Mouse (Mus musculus) bone marrow, adult 2 months (tissue): ENCODE results near the gene Psmd12. TPM values are rescaled to one million over a fixed set of nuclear protein-coding genes. Genes with fewer than 3 reads are reported as not detected.

Source experiments
- H3K27ac ChIP-seq: fragments of 200-500 bp; 2 replicates; pipeline ENCODE4 v1.5.1; 2012; ENCODE audit warnings: low read depth, mild to moderate bottlenecking, control low read depth, inconsistent platforms, low read length; ENCODE audit not compliant: control insufficient read depth, poor library complexity, insufficient read depth
- H3K4me1 ChIP-seq: fragments of 200-500 bp; 2 replicates; pipeline ENCODE4 v1.6.1; 2011; ENCODE audit warnings: low read length; ENCODE audit not compliant: control insufficient read depth, insufficient read depth
- H3K4me3 ChIP-seq: fragments of 200-500 bp; replicated peaks from 2 replicates; pipeline ENCODE3; 2011; ENCODE audit warnings: mild to moderate bottlenecking, low read depth, low read length, control low read depth; ENCODE audit not compliant: control insufficient read depth
- CTCF ChIP-seq: fragments of 200-500 bp; IDR thresholded peaks from 2 replicates; pipeline ENCODE4 v1.5.1; 2011; ENCODE audit warnings: low read length, control low read depth; ENCODE audit not compliant: control insufficient read depth, insufficient read depth
- POLR2A ChIP-seq: fragments of 200-500 bp; IDR thresholded peaks from 2 replicates; pipeline ENCODE4 v1.6.1; 2011; ENCODE audit warnings: low read depth, mild to moderate bottlenecking, control low read depth, low read length, borderline replicate concordance; ENCODE audit not compliant: control insufficient read depth
- WGBS: fragments of 180-500 bp; shearing (Covaris S2); methylation state at CpG from one replicate; pipeline ENCODE4 v1.1.7; 2018; 5-methylcytosine and 5-hydroxymethylcytosine counted together
- polyA plus RNA-seq: library from polyadenylated mRNA; stranded (reverse); fragments of >200 nt; gene quantifications from 2 replicates; pipeline ENCODE4 v1.2.4, GENCODE M21; 2011; ENCODE audit warnings: low replicate concordance; ENCODE audit not compliant: missing spikeins, insufficient read depth, insufficient read length

Psmd12 gene
- 34.4 and 61.0 TPM in 2 replicates for polyA plus RNA-seq

DNA sequence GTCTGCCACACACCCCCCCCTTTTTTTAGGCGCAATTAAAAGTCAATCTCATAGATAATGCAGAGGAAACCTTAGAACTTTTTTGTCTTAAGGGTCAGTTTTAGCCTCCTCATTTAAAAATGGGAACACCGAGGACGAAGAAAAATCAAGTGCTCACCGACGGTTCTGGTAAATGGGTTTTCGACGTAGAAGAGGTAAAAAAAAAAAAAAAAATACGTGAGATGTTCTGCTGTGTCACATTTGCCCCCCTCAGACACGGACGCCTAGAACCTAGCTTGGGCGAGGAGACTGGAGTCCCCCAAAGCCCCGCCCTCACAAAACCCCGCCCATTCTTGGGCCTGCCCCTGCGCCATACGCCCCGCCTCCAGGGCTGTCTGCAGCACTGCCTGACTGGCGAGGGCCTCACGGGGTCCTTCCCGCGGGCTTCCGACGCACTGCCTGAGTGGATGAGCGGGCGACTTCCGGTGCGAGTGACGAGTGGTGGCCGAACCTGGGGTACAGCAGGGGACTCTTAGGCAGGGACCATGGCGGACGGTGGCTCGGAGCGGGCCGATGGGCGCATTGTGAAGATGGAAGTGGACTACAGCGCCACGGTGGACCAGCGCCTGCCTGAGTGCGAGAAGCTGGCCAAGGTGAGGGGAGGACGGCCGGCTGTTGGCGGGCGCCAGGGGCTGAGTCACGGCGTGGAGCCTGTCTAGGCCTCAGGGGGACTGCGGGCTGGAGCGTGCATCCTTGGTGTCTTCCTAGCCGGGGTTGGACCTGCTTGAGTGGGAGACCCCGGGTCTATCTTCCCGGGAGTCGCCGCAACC, at the start of gene Psmd12:
TSS of gene Psmd12 (plus strand) at position 432 of the 809 bp plus-strand sequence.
- WGBS, result under 1% methylated on average over 51 of the region's 51 CpGs
- Histone ChIP-seq H3K4me1 (no peaks in the 10 kb centered on the region; the same call in 1 of the 2 replicates), H3K4me3 (peak within 1 kb of the TSS; percentile 99), H3K27ac (peak within 1 kb of the TSS; percentile 91)
- TF ChIP-seq CTCF (no peak), POLR2A (peak; percentile 92)

DNA sequence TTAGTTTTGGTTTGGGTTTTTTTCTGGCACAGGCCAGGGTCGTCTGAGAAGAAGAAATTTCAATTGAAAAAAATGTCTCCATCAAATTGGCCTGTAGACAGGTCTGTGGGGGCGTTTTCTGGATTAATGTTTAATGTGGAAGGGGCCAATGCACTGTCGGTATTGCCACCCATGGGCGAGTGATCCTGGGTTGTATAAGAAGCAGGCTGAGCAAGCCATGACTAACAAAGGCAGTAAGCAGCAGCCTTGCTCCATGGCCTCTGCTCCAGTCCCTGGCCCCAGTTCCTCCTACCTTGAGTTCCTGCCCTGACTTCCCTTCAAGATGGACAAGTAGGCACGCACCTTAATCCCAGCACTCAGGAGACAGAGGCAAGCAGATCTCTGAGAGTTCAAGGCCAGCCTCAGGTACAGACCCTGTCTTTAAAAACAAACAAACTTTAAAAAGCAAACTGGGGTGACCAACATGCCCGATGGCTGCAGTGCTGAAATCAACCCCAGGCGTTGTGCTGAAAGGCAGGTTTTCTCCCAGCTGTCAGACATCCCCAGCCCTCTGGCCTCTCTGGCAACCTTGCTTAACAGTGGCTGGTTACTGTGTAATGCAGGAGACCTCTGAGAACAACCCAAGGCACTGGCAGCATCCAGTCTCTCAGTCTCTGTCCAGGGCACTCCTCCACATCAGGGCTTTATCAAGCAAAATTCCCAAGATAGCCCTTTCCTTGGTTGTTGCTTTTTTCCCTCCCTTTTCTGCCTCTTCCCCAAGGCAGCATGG, 47.9 kb upstream of the Psmd12 start:
- 63% methylated on average over 7 of the region's 7 CpGs for WGBS
- TF ChIP-seq POLR2A (no peak), CTCF (no peak)
- peak overlapping the region; percentile 26; the same call in 1 of the 2 replicates for H3K27ac ChIP-seq

DNA sequence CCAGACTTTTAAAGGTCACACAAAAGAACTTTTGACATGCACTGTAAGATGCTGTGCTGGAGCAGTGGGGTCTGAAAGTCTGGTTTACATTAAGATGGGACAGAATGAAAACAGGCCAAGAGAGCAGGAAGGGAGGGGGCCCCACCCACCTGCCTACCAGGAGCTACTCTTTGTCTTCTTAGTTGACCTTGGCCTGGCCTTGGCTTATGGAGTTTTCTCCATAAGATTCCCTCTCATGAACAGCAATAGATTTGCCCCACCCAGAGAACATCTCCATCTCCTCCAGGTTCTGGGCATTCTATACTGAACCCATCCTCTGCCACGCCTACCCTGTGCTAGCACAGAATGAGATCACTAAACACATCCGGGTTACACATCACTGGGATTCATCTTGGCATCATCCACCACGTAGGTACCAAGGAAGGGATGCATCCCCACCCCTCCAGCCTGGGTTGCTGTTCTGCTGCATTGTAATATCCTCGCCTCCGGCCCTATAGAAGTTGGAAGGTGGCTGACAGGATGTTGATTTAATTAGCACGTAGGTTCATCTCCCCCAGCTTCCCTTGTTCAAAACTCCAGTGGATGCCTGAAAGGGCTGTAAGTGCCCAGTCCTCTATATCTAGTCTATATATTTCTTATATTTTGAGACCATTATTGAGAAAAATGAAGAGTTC, 43.4 kb upstream of the Psmd12 start:
- TF ChIP-seq CTCF (no peak), POLR2A (no peak)
- Histone ChIP-seq H3K4me3 (no peak overlapping the region), H3K4me1 (peaks cover 2% of the 10 kb centered on the region), H3K27ac (no peak overlapping the region)
- WGBS, result 93% methylated on average over 6 of the region's 6 CpGs

More for the DNA sequence above, 47.9 kb upstream of the Psmd12 start:
- Histone ChIP-seq H3K4me1 (peaks cover 4% of the 10 kb centered on the region; the same call in 1 of the 2 replicates), H3K4me3 (no peak overlapping the region)

DNA sequence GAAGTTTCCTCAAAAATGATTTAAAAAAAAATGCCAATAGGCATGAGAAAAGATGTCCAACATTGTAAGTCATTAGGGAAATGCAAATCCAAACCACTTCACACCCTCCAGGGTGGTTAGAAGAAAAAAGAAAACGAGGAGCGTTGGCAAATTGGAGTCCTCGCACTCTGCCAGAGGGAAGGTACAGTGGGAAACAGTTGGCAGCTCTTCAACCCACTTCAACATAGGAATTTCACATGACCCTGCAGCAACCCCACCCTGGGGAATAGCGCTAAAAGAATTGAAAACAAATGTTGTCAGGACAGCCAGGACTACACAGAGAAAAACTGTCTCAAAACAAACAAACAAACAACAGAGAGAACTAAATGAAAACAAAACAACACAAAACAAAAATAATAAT, 41.6 kb upstream of the Psmd12 start:
- Histone ChIP-seq H3K4me3 (no peak overlapping the region), H3K27ac (no peak overlapping the region), H3K4me1 (peaks cover 9% of the 10 kb centered on the region)
- TF ChIP-seq POLR2A (no peak), CTCF (no peak)
- WGBS, result 88% methylated on average over 4 of the region's 4 CpGs

DNA sequence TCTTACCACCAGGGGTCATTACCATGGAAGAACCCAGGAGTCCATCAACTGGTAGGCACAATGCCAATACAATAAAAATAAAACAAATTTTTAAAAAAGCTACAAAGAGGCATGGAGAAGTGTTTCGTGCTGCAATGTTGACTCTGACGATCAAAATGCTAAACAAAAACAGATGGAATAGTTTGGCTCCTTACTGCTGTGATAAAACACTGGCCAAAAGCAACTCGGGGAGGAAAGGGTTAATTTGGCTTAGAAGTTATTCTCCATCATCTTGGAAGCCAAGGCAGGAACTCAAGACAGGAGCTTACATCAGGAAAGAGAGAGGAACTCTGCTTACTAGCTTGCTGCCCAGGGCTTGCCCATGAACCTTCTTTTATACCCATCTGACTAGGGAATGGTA, 41.1 kb upstream of the Psmd12 start:
- no peak overlapping the region for H3K4me3 ChIP-seq
- 84% methylated on average over 3 of the region's 3 CpGs for WGBS
- no peak for TF ChIP-seq CTCF
- peaks cover 9% of the 10 kb centered on the region for H3K4me1 ChIP-seq
- H3K27ac ChIP-seq, result no peak overlapping the region

DNA sequence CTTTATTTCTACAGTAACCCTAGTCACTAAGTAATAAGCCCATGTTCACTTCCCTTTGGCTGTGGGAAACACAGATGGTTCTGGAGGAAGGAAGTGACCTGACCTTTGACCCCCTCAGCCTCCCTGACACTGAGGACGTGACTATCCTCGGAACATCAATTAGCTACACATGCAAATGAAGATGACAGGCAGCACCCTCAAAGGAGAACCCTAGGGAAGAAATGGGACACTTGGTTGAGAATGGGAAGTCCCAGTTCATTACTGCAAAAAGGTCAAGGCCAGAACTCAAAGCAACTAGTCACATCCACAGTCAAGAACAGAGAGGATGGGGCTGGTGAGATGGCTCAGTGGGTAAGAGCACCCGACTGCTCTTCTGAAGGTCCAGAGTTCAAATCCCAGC, 38.2 kb upstream of the Psmd12 start:
- no peak overlapping the region for H3K4me3 ChIP-seq
- TF ChIP-seq CTCF (no peak), POLR2A (no peak)
- peaks cover 13% of the 10 kb centered on the region for H3K4me1 ChIP-seq
- no peak overlapping the region for H3K27ac ChIP-seq
- WGBS, result 43% methylated on average over 3 of the region's 3 CpGs

DNA sequence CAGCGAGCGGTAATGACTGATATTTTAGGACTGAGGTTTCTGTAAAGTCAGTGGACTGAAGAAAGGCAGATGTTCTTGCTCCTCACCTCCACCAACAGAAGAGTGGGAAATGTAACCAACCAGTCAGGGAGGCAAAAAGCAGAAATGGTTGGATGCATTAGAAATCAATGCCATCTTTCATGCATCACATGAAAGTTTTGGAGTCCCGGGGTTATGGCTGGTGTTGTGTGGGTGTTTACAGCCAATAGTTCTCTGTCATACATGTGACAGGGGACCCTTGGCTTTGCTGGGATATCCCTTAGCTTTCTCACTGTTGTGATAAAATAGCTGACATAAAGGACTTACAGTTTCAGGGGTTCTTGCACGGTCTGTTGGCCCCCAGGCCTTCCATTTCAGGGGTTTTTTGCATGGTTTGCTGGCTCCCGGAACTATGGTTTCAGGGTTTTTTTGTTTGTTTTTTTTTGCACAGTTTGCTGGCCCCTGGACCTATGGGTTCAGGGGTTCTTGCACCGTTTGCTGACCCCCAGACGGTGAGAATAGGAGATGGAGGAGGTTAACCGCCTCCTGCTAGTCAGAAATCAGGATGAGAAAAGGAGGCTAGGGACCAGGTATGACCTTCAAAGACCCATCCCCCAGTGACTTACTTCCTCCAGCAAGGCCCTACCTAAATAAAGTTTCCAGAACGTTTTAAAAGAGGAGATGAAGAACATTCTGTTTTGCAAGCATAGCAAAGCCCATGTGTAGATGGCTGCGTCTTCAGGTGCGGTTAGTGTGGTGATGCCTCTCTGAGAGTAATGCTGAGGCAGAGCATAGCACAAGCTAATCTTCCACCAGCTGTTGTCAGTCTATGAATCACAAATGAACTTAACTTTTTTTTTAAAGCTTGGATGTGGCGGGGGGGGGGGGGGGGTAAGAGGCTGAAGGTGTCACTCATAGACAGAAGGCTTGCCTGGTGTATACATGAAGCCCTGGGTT, 35.9 kb upstream of the Psmd12 start:
- H3K27ac ChIP-seq, result peak overlapping the region; percentile 77
- WGBS, result 71% methylated on average over 12 of the region's 12 CpGs
- H3K4me3 ChIP-seq, result no peak overlapping the region
- peaks cover 21% of the 10 kb centered on the region for H3K4me1 ChIP-seq
- no peak for TF ChIP-seq POLR2A
